Mouse (Mus musculus) brain, embryonic 14.5 days (tissue): ENCODE measurements around the gene Mansc1.

ENCODE experiments used
- CTCF ChIP-seq: fragments of 200-500 bp; IDR thresholded peaks from 2 replicates; pipeline ENCODE4 v1.5.1; 2012; ENCODE audit warnings: inconsistent platforms, mild to moderate bottlenecking, moderate library complexity, borderline replicate concordance; ENCODE audit not compliant: insufficient read depth, insufficient read length; ENCODE audit errors: extremely low read depth
- POLR2A ChIP-seq: fragments of 200-500 bp; IDR thresholded peaks from 2 replicates; pipeline ENCODE4 v1.6.1; 2012; ENCODE audit warnings: mild to moderate bottlenecking, inconsistent platforms, borderline replicate concordance; ENCODE audit not compliant: poor library complexity, insufficient read depth, insufficient read length, severe bottlenecking; ENCODE audit errors: extremely low read depth

DNA sequence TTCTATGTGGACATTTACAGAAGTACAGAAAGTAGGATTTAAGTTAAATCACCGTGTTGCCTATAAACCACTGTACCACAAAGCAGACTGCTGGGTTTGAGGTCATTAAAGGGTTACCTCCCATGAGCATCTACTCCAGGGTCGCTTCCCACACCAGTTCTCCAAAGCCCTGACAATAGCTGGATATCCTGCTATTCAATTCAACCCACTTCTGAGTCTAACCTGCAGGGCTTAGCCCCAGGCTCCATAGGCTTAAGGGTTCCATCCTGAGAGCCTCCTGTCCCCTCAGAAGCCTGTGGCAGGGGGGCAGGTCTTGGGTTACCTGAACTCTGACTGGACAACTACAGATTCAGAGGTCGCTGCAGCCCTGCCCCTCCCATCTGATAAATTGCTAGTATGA lies 12.2 kb downstream of the Mansc1 start:
- no peak for TF ChIP-seq CTCF
- no peak for TF ChIP-seq POLR2A
